Mouse (Mus musculus): ENCODE data around the gene 5730480H06Rik.

GRCm38 (mm10) chr5:48410348-48410747 is 82.6 kb downstream of the 5730480H06Rik start:
- TF ChIP-seq CTCF (conservative IDR thresholded peaks at IDR 0.05; ENCODE audit: low read length) (no peak), NANOG (IDR thresholded peaks at IDR 0.05; ENCODE audit: borderline replicate concordance, low read length) (no peak)

Measured in E14TG2a.4 (cell line).